Mouse (Mus musculus) heart, adult 2 months (tissue): ENCODE data around the gene Sdccag8.

Experiments used
- CTCF ChIP-seq: fragments of 200-600 bp; IDR thresholded peaks from 2 replicates; pipeline ENCODE4 v1.8.1; 2022; ENCODE audit warnings: antibody characterized with exemption, mild to moderate bottlenecking, moderate library complexity
- POLR2A ChIP-seq: fragments of 200-500 bp; IDR thresholded peaks from 2 replicates; pipeline ENCODE4 v1.6.1; 2011; ENCODE audit warnings: mild to moderate bottlenecking, low read depth, low read length, control low read depth; ENCODE audit not compliant: insufficient read depth

DNA sequence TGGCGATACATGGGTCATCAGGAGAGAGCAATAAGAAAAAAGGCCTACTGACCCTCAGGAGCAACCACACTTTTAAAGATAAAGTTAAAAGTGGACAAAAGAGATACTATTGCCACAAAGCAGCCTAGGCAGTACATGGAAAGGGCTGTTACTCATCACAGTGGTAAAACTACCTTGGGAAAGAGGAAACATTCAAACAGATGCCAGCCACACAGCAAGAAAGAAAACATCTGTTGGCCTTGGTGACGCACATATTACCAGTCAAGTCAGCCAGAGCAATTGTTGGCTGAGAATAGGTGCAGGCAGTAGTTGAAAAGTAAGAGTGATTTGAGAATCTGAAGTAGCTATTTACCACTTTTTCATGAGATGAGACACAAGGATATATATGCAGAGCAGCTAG is 143.9 kb downstream of the Sdccag8 start:
- TF ChIP-seq CTCF: no peak
- TF ChIP-seq POLR2A: no peak
